Mouse (Mus musculus) heart, adult 2 months (tissue): ENCODE results near the gene Il21r.

Source experiments
- CTCF ChIP-seq: fragments of 200-600 bp; IDR thresholded peaks from 2 replicates; pipeline ENCODE4 v1.8.1; 2022; ENCODE audit warnings: antibody characterized with exemption, mild to moderate bottlenecking, moderate library complexity
- EP300 ChIP-seq: fragments of 200-500 bp; IDR thresholded peaks from 2 replicates; pipeline ENCODE4 v1.6.1; 2011; ENCODE audit warnings: low read depth, low read length, control low read depth; ENCODE audit not compliant: insufficient read depth
- POLR2A ChIP-seq: fragments of 200-500 bp; IDR thresholded peaks from 2 replicates; pipeline ENCODE4 v1.6.1; 2011; ENCODE audit warnings: mild to moderate bottlenecking, low read depth, low read length, control low read depth; ENCODE audit not compliant: insufficient read depth

- TF ChIP-seq CTCF (no peak), POLR2A (no peak), EP300 (no peak)
Observed at GRCm38 (mm10) chr7:125645413-125645812, 42.2 kb downstream of the Il21r start.
